Mouse (Mus musculus): Measurements from ENCODE around the gene Mrpl44. TPM values are rescaled to one million over a fixed set of nuclear protein-coding genes. Genes with fewer than 3 reads are reported as not detected.

The Mrpl44 gene
- polyA plus RNA-seq (2016; fragmentation: Nextera tagmentation; extraction: Ambion mirVana) = 59.1 and 64.5 TPM in 2 replicates

- WGBS = under 1% methylated on average over 38 of the region's 38 CpGs
- Histone ChIP-seq H3K27me3 (ENCODE audit: insufficient read depth, poor library complexity, severe bottlenecking) (no peaks in the 10 kb centered on the region), H3K4me1 (replicated peaks) (peaks cover 5% of the 10 kb centered on the region; the same call in 1 of the 2 replicates), H3K27ac (peak within 1 kb of the TSS; percentile 97), H3K4me3 (peak within 1 kb of the TSS; percentile 93), H3K36me3 (peaks cover 33% of the 10 kb centered on the region), H3K9me3 (no peaks in the 10 kb centered on the region)
- DNase-seq (ENCODE audit: low spot score) = peak; percentile 99
These were observed at the start of gene Mrpl44, which contains the start of gene Wdfy1 for GRCm38 (mm10) chr1:79775927-79776458. Gene Mrpl44 (plus strand): TSS chr1:79776018. Gene Wdfy1 (minus strand): TSS chr1:79776143.

- no peaks in the 10 kb centered on the region for H3K4me1 ChIP-seq (replicated peaks)
- H3K36me3 ChIP-seq = peaks cover 7% of the 10 kb centered on the region; the same call in 1 of the 2 replicates
- no peak overlapping the region for H3K27ac ChIP-seq
- WGBS = 89% methylated on average over 5 of the region's 5 CpGs
- no peaks in the 10 kb centered on the region for H3K9me3 ChIP-seq
- no peaks in the 10 kb centered on the region for H3K27me3 ChIP-seq (ENCODE audit: insufficient read depth, poor library complexity, severe bottlenecking)
- DNase-seq (ENCODE audit: low spot score) = no peak
- H3K4me3 ChIP-seq = no peak overlapping the region
These were observed 41.0 kb upstream of the Mrpl44 start for GRCm38 (mm10) chr1:79734794-79735193.

GRCm38 (mm10) chr1:79736408-79736807 is 39.4 kb upstream of the Mrpl44 start:
- no peak for DNase-seq (ENCODE audit: low spot score)
- Histone ChIP-seq H3K4me1 (replicated peaks) (no peaks in the 10 kb centered on the region), H3K27me3 (ENCODE audit: insufficient read depth, poor library complexity, severe bottlenecking) (no peaks in the 10 kb centered on the region), H3K4me3 (no peak overlapping the region), H3K9me3 (no peaks in the 10 kb centered on the region), H3K36me3 (peaks cover 7% of the 10 kb centered on the region; the same call in 1 of the 2 replicates), H3K27ac (no peak overlapping the region)
- WGBS = 92% methylated on average over 3 of the region's 3 CpGs

GRCm38 (mm10) chr1:79739726-79740125 is 36.1 kb upstream of the Mrpl44 start:
- 95% methylated on average over 2 of the region's 2 CpGs for WGBS
- H3K27me3 ChIP-seq (ENCODE audit: insufficient read depth, poor library complexity, severe bottlenecking) = no peaks in the 10 kb centered on the region
- H3K4me1 ChIP-seq (replicated peaks) = no peaks in the 10 kb centered on the region
- no peak overlapping the region for H3K4me3 ChIP-seq
- H3K27ac ChIP-seq = no peak overlapping the region
- no peak for DNase-seq (ENCODE audit: low spot score)
- no peaks in the 10 kb centered on the region for H3K9me3 ChIP-seq
- peaks cover 7% of the 10 kb centered on the region; the same call in 1 of the 2 replicates for H3K36me3 ChIP-seq

- Histone ChIP-seq H3K27me3 (ENCODE audit: insufficient read depth, poor library complexity, severe bottlenecking) (no peaks in the 10 kb centered on the region), H3K4me1 (replicated peaks) (no peaks in the 10 kb centered on the region), H3K9me3 (no peaks in the 10 kb centered on the region), H3K36me3 (peaks cover 7% of the 10 kb centered on the region; the same call in 1 of the 2 replicates), H3K4me3 (no peak overlapping the region), H3K27ac (peak overlapping the region; percentile 23; the same call in 1 of the 2 replicates)
- WGBS = 85% methylated on average over 4 of the region's 4 CpGs
- DNase-seq (ENCODE audit: low spot score) = no peak
These were observed 34.8 kb upstream of the Mrpl44 start for GRCm38 (mm10) chr1:79741002-79741401.

GRCm38 (mm10) chr1:79742949-79743348 is 32.9 kb upstream of the Mrpl44 start:
- 92% methylated on average over 7 of the region's 7 CpGs for WGBS

GRCm38 (mm10) chr1:79743385-79743784 is 32.4 kb upstream of the Mrpl44 start:
- H3K4me3 ChIP-seq = no peak overlapping the region
- 96% methylated on average over 1 of the region's 1 CpGs for WGBS
- H3K27ac ChIP-seq = no peak overlapping the region
- DNase-seq (ENCODE audit: low spot score) = no peak
- no peaks in the 10 kb centered on the region for H3K9me3 ChIP-seq
- no peaks in the 10 kb centered on the region for H3K27me3 ChIP-seq (ENCODE audit: insufficient read depth, poor library complexity, severe bottlenecking)
- 0 out of 2 replicates have a peak, but pooled peaks cover 2% of the 10 kb centered on the region for H3K36me3 ChIP-seq
- no peaks in the 10 kb centered on the region for H3K4me1 ChIP-seq (replicated peaks)

More at GRCm38 (mm10) chr1:79742949-79743348, 32.9 kb upstream of the Mrpl44 start:
- Histone ChIP-seq H3K4me1 (replicated peaks) (no peaks in the 10 kb centered on the region), H3K36me3 (peaks cover 6% of the 10 kb centered on the region; the same call in 1 of the 2 replicates), H3K27me3 (ENCODE audit: insufficient read depth, poor library complexity, severe bottlenecking) (no peaks in the 10 kb centered on the region), H3K4me3 (no peak overlapping the region), H3K9me3 (no peaks in the 10 kb centered on the region), H3K27ac (no peak overlapping the region)
- DNase-seq (ENCODE audit: low spot score) = no peak

- H3K4me1 ChIP-seq (replicated peaks) = no peaks in the 10 kb centered on the region
- peaks cover 6% of the 10 kb centered on the region; the same call in 1 of the 2 replicates for H3K36me3 ChIP-seq
- WGBS = 90% methylated on average over 4 of the region's 4 CpGs
- no peak overlapping the region for H3K4me3 ChIP-seq
- no peaks in the 10 kb centered on the region for H3K9me3 ChIP-seq
- no peak for DNase-seq (ENCODE audit: low spot score)
- H3K27me3 ChIP-seq (ENCODE audit: insufficient read depth, poor library complexity, severe bottlenecking) = no peaks in the 10 kb centered on the region
- H3K27ac ChIP-seq = no peak overlapping the region
These were observed 29.8 kb upstream of the Mrpl44 start for GRCm38 (mm10) chr1:79746056-79746455.

- Histone ChIP-seq H3K27me3 (ENCODE audit: insufficient read depth, poor library complexity, severe bottlenecking) (no peaks in the 10 kb centered on the region), H3K27ac (no peak overlapping the region), H3K4me3 (no peak overlapping the region), H3K4me1 (replicated peaks) (no peaks in the 10 kb centered on the region), H3K36me3 (peaks cover 10% of the 10 kb centered on the region; the same call in 1 of the 2 replicates), H3K9me3 (no peaks in the 10 kb centered on the region)
- DNase-seq (ENCODE audit: low spot score) = no peak
- 84% methylated on average over 5 of the region's 5 CpGs for WGBS
These were observed 24.6 kb upstream of the Mrpl44 start for GRCm38 (mm10) chr1:79751186-79751585.

- Histone ChIP-seq H3K27ac (no peak overlapping the region), H3K4me1 (replicated peaks) (no peaks in the 10 kb centered on the region), H3K36me3 (peaks cover 10% of the 10 kb centered on the region; the same call in 1 of the 2 replicates), H3K4me3 (no peak overlapping the region), H3K9me3 (no peaks in the 10 kb centered on the region), H3K27me3 (ENCODE audit: insufficient read depth, poor library complexity, severe bottlenecking) (no peaks in the 10 kb centered on the region)
- no peak for DNase-seq (ENCODE audit: low spot score)
- 88% methylated on average over 7 of the region's 7 CpGs for WGBS
These were observed 23.7 kb upstream of the Mrpl44 start for GRCm38 (mm10) chr1:79752015-79752695.

GRCm38 (mm10) chr1:79752714-79753340 is 23.0 kb upstream of the Mrpl44 start:
- Histone ChIP-seq H3K36me3 (peaks cover 10% of the 10 kb centered on the region; the same call in 1 of the 2 replicates), H3K27me3 (ENCODE audit: insufficient read depth, poor library complexity, severe bottlenecking) (no peaks in the 10 kb centered on the region), H3K9me3 (no peaks in the 10 kb centered on the region), H3K4me3 (no peak overlapping the region), H3K4me1 (replicated peaks) (no peaks in the 10 kb centered on the region), H3K27ac (no peak overlapping the region)
- 82% methylated on average over 4 of the region's 4 CpGs for WGBS
- DNase-seq (ENCODE audit: low spot score) = no peak

- Histone ChIP-seq H3K4me1 (replicated peaks) (no peaks in the 10 kb centered on the region), H3K4me3 (no peak overlapping the region), H3K27ac (no peak overlapping the region), H3K36me3 (peaks cover 10% of the 10 kb centered on the region; the same call in 1 of the 2 replicates), H3K9me3 (no peaks in the 10 kb centered on the region), H3K27me3 (ENCODE audit: insufficient read depth, poor library complexity, severe bottlenecking) (no peaks in the 10 kb centered on the region)
- no peak for DNase-seq (ENCODE audit: low spot score)
- WGBS = 93% methylated on average over 3 of the region's 3 CpGs
These were observed 22.4 kb upstream of the Mrpl44 start for GRCm38 (mm10) chr1:79753456-79753855.

GRCm38 (mm10) chr1:79754936-79755335 is 20.9 kb upstream of the Mrpl44 start:
- Histone ChIP-seq H3K4me3 (no peak overlapping the region), H3K36me3 (peaks cover 10% of the 10 kb centered on the region; the same call in 1 of the 2 replicates), H3K4me1 (replicated peaks) (peaks cover 3% of the 10 kb centered on the region; the same call in 1 of the 2 replicates), H3K27ac (no peak overlapping the region), H3K27me3 (ENCODE audit: insufficient read depth, poor library complexity, severe bottlenecking) (no peaks in the 10 kb centered on the region), H3K9me3 (no peaks in the 10 kb centered on the region)
- DNase-seq (ENCODE audit: low spot score) = no peak
- 87% methylated on average over 3 of the region's 3 CpGs for WGBS

Measured in hindbrain, embryonic 10.5 days (tissue).